Mouse (Mus musculus) layer of hippocampus, postnatal 14 days (tissue): ENCODE results near the gene Stil. TPM values are rescaled to one million over a fixed set of nuclear protein-coding genes. Genes with fewer than 3 reads are reported as not detected.
"Not testable (repeated sequence)": the region's sequence is repeated elsewhere in the genome, so short reads cannot be mapped to it uniquely, and the experiment has no call there.

ENCODE experiments used
- DNase-seq, 2 experiments: peaks; one replicate each; pipeline ENCODE4 v3.0.0; 2021 to 2022; ENCODE audit warnings: low spot score in 2 of 2, mixed read lengths in 1 of 2
- long read RNA-seq, 2 experiments: library from polyadenylated mRNA; stranded (forward); transcript quantifications; one replicate each; pipeline ENCODE4 v2.0.0; 2021
- total RNA-seq, 2 experiments: library from RNA; stranded (reverse); gene quantifications; 2 replicates each; pipeline ENCODE4 v1.2.3; 2021

The Stil gene
- total RNA-seq: under 1 TPM; 0.78 to 0.98 TPM
- long read RNA-seq, experiment 1: 0 reads
- long read RNA-seq, experiment 2: 0 reads

GRCm38 (mm10) chr4:114999773-115000428 is at the start of gene Stil:
Gene Stil, plus strand, starts transcription at chr4:115000159.
- DNase-seq: peak; percentile 93 to 97

GRCm38 (mm10) chr4:114953172-114953571 is 46.8 kb upstream of the Stil start:
- no peak for DNase-seq

- no peak for DNase-seq
Observed at GRCm38 (mm10) chr4:114957403-114957802, 42.6 kb upstream of the Stil start.

GRCm38 (mm10) chr4:114958231-114958630 is 41.7 kb upstream of the Stil start:
- DNase-seq: peak in 1 of 2 experiments; percentile 57

- no peak for DNase-seq
Observed at GRCm38 (mm10) chr4:114958786-114959185, 41.2 kb upstream of the Stil start.

- DNase-seq: no peak
Observed at GRCm38 (mm10) chr4:114959533-114959932, 40.4 kb upstream of the Stil start.

- DNase-seq: not testable (repeated sequence)
Observed at GRCm38 (mm10) chr4:114960881-114961280, 39.1 kb upstream of the Stil start.

GRCm38 (mm10) chr4:114970736-114971135 is 29.2 kb upstream of the Stil start:
- DNase-seq: no peak

GRCm38 (mm10) chr4:114973229-114973740 is 26.7 kb upstream of the Stil start:
- no peak for DNase-seq

- DNase-seq: no peak
Observed at GRCm38 (mm10) chr4:114982619-114983018, 17.3 kb upstream of the Stil start.

GRCm38 (mm10) chr4:114983020-114983419 is 16.9 kb upstream of the Stil start:
- no peak for DNase-seq

- no peak for DNase-seq
Observed at GRCm38 (mm10) chr4:114986211-114986590, 13.8 kb upstream of the Stil start.

GRCm38 (mm10) chr4:114986591-114987432 is 13.1 kb upstream of the Stil start, which contains the start of gene Cmpk1:
Gene Cmpk1, minus strand, starts transcription at chr4:114987241.
- DNase-seq: peak; percentile 81 to 85

- DNase-seq: no peak
Observed at GRCm38 (mm10) chr4:114994218-114994617, 5.7 kb upstream of the Stil start.

GRCm38 (mm10) chr4:114997051-114997450 is 2.9 kb upstream of the Stil start:
- peak in 1 of 2 experiments; percentile 21 for DNase-seq

- DNase-seq: no peak
Observed at GRCm38 (mm10) chr4:114999445-114999772, 550 bp upstream of the Stil start.

- DNase-seq: no peak
Observed at GRCm38 (mm10) chr4:115000429-115000795, 453 bp downstream of the Stil start.

GRCm38 (mm10) chr4:115014276-115014675 is 14.3 kb downstream of the Stil start:
- DNase-seq: no peak

GRCm38 (mm10) chr4:115019997-115020396 is 20.0 kb downstream of the Stil start:
- DNase-seq: no peak

- DNase-seq: no peak
Observed at GRCm38 (mm10) chr4:115035043-115035442, 35.1 kb downstream of the Stil start.

- DNase-seq: peak; percentile 28 to 49
Observed at GRCm38 (mm10) chr4:115038242-115038641, 38.3 kb downstream of the Stil start.

- DNase-seq: no peak
Observed at GRCm38 (mm10) chr4:115045621-115046020, 45.7 kb downstream of the Stil start.
